Mouse (Mus musculus): Measurements from ENCODE around the gene Tmie. TPM values are rescaled to one million over a fixed set of nuclear protein-coding genes. Genes with fewer than 3 reads are reported as not detected.

The Tmie gene
- polyA plus RNA-seq, 1 experiment from 2014 or later = 1.1 TPM

DNA sequence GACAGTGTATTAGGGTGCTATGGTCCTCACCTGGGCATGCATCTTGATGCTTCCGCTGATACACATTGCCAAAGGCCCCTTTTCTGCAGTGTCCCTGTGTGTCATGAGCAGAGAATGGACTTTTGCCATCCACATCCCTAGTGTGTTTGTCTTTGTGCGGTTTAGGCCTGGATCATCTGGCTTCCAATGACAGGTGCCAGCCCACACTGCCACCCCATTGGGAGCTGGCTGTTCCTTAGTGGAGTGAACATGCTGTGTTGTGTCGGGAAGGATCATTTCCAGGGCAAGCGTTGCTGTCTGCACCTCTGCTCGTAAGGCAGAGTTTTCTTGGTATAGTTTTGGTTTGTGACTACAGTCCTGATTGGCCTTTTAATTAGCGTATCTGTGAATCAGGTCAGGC lies 21.3 kb upstream of the Tmie start:
- H3K27me3 ChIP-seq (replicated peaks) = no peaks in the 10 kb centered on the region
- H3K36me3 ChIP-seq = no peaks in the 10 kb centered on the region
- no peak overlapping the region for H3K4me2 ChIP-seq (replicated peaks)
- ATAC-seq (ENCODE audit: low FRiP score, low read depth) = no peak
- H3K9ac ChIP-seq = no peak overlapping the region
- H3K4me1 ChIP-seq = no peaks in the 10 kb centered on the region
- 89% methylated on average over 6 of the region's 6 CpGs for WGBS
- no peaks in the 10 kb centered on the region for H3K9me3 ChIP-seq
- no peak overlapping the region for H3K4me3 ChIP-seq
- H3K27ac ChIP-seq = no peak overlapping the region

DNA sequence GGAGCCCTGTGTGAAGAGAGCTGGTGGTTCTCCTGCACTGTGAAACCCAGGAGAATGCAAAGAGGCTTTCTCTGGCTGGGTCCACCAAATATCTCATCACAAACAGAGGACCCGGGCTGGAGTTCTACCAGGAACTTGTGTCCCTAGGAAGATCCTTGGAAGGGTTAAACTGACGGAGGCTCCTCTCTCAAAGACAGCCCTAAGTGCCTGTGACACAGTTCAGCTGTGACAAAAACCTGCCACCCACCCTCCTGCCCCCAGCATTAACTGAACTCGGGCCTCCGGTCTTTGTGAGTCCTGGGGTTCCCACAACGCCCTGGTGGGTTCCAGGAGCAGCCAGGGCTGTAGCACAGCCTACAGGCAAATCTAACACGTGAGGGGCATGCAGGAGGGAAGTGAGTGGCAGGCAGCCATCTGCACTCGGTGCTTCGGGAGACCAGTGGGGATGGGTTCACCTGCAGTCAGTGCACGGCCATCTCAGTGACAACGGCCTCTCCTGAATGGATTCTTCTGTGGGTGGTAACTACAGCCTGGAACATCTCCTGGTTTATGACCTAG lies 19.6 kb upstream of the Tmie start:
- Histone ChIP-seq H3K27ac (no peak overlapping the region), H3K4me3 (no peak overlapping the region), H3K4me2 (replicated peaks) (no peak overlapping the region), H3K4me1 (peaks cover 7% of the 10 kb centered on the region; the same call in 1 of the 2 replicates), H3K9me3 (no peaks in the 10 kb centered on the region), H3K9ac (no peak overlapping the region), H3K27me3 (replicated peaks) (no peaks in the 10 kb centered on the region), H3K36me3 (no peaks in the 10 kb centered on the region)
- WGBS = 61% methylated on average over 10 of the region's 10 CpGs
- ATAC-seq (ENCODE audit: low FRiP score, low read depth) = no peak

DNA sequence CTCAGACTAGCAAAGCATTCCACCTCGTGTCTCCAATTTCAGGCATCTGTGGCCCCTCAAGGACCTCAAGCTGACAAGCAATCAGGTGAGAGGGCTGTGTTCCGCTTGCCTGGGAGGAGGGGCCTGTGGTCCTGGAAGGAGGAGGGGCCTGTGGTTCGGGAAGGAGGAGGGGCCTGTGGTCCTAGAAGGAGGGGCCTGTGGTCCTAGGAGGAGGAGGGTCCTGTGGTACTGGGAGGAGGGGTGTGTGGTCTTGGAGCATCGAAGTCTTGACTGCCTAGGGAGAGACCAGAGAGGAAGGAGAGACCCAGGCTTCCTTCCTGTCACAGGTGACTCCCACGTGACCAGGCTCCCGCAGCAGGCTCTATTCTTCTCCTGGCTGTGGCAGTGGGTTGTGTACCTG lies 16.7 kb upstream of the Tmie start:
- H3K27me3 ChIP-seq (replicated peaks) = no peaks in the 10 kb centered on the region
- WGBS = 7% methylated on average over 6 of the region's 6 CpGs
- no peak overlapping the region for H3K27ac ChIP-seq
- peak overlapping the region; percentile 39 for H3K4me2 ChIP-seq (replicated peaks)
- H3K4me3 ChIP-seq = no peak overlapping the region
- H3K9ac ChIP-seq = no peak overlapping the region
- no peaks in the 10 kb centered on the region for H3K36me3 ChIP-seq
- peaks cover 7% of the 10 kb centered on the region for H3K4me1 ChIP-seq
- ATAC-seq (ENCODE audit: low FRiP score, low read depth) = peak; percentile 49
- no peaks in the 10 kb centered on the region for H3K9me3 ChIP-seq

DNA sequence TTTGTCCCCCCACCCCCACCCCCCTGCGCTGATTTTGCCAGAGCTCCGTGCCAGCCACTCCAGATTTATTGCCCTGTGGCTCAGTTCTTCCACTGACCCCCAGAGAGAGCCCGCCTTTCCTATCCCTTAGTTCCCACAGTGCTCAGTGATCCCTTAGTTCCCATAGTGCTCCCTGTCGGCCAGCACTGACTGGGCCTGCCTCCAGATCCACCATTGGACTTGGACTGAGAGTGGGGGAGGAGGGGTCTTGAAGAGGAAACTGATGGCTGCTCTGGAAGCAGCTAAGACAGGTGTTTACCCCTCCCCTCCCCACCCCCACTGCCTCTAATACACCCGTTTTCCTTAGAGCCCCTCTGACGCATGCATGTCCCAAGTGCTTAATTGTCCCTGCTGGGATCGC lies 16.1 kb upstream of the Tmie start:
- no peak for ATAC-seq (ENCODE audit: low FRiP score, low read depth)
- Histone ChIP-seq H3K4me2 (replicated peaks) (peak overlapping the region; percentile 39; the same call in 1 of the 2 replicates), H3K4me1 (peaks cover 7% of the 10 kb centered on the region), H3K4me3 (no peak overlapping the region), H3K9me3 (no peaks in the 10 kb centered on the region), H3K27ac (no peak overlapping the region), H3K9ac (no peak overlapping the region), H3K27me3 (replicated peaks) (no peaks in the 10 kb centered on the region), H3K36me3 (no peaks in the 10 kb centered on the region)
- 8% methylated on average over 7 of the region's 7 CpGs for WGBS

DNA sequence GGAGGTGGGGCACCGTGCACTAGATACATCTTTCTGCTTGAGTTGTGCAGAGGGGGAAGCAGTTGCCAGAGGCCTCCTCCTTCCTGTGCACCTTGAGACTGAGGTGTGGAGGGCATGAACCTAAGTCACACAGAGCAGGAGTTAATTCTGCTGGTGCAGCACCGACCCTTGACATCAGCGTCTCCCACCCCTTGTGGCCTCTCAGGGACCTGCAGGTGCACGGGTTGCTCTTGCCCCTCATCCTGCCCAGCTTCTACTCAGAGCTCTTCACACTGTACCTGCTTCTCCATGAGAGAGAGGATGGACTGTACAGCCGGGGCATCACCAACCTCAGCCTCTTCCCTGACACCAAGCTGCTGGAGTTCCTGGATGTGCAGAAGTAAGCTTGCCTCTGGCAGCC lies 15.6 kb upstream of the Tmie start:
- Histone ChIP-seq H3K4me2 (replicated peaks) (peak overlapping the region; percentile 39; the same call in 1 of the 2 replicates), H3K9me3 (no peaks in the 10 kb centered on the region), H3K36me3 (no peaks in the 10 kb centered on the region), H3K27ac (no peak overlapping the region), H3K9ac (no peak overlapping the region), H3K4me3 (no peak overlapping the region), H3K27me3 (replicated peaks) (no peaks in the 10 kb centered on the region), H3K4me1 (peaks cover 7% of the 10 kb centered on the region)
- 56% methylated on average over 5 of the region's 5 CpGs for WGBS
- no peak for ATAC-seq (ENCODE audit: low FRiP score, low read depth)

DNA sequence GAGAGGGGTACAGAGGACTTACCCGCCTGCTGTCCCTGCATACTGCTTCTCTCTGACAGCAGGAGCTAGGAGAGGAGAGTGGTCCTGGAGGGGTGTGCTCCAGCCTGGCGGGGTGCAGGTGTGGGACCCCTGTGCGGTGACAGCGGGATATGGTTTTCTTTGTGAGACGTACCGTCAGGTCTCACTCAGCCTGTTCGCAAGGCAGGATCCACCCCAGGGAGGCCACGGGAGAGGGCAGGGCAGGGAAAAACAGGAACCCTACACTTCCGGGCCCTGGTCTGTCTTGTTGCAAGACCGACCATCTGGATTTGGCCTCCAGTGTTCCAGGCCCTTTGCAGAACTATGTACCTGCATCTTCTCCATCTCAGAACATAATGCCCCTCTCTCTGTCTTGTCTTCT lies 13.5 kb upstream of the Tmie start:
- Histone ChIP-seq H3K4me2 (replicated peaks) (no peak overlapping the region), H3K27me3 (replicated peaks) (no peaks in the 10 kb centered on the region), H3K36me3 (no peaks in the 10 kb centered on the region), H3K9ac (no peak overlapping the region), H3K4me1 (peaks cover 7% of the 10 kb centered on the region), H3K4me3 (no peak overlapping the region), H3K27ac (no peak overlapping the region), H3K9me3 (no peaks in the 10 kb centered on the region)
- ATAC-seq (ENCODE audit: low FRiP score, low read depth) = no peak
- WGBS = 72% methylated on average over 10 of the region's 10 CpGs

DNA sequence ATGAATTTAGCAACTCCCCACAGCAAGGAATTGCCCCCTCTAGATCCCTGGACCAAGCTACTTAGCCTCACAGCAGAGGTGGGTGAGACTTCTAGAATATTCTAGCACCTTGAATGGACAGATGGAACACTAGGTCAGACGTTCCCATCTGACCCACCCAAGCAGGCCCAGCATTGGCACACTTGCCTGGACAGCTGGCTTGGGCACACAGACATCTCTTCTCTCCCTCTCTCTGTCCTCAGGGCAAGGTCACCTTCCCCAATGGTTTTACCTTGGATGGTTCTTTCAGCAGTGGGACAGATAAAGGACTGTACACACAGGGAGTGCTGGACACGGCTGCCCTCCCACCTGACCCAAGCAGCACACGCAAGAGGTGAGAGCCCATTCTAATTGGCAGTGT lies 12.6 kb upstream of the Tmie start:
- no peak overlapping the region for H3K9ac ChIP-seq
- H3K4me1 ChIP-seq = peaks cover 7% of the 10 kb centered on the region
- no peaks in the 10 kb centered on the region for H3K9me3 ChIP-seq
- 86% methylated on average over 3 of the region's 3 CpGs for WGBS
- no peak overlapping the region for H3K4me2 ChIP-seq (replicated peaks)
- H3K36me3 ChIP-seq = no peaks in the 10 kb centered on the region
- ATAC-seq (ENCODE audit: low FRiP score, low read depth) = no peak
- no peak overlapping the region for H3K4me3 ChIP-seq
- no peaks in the 10 kb centered on the region for H3K27me3 ChIP-seq (replicated peaks)
- no peak overlapping the region for H3K27ac ChIP-seq

DNA sequence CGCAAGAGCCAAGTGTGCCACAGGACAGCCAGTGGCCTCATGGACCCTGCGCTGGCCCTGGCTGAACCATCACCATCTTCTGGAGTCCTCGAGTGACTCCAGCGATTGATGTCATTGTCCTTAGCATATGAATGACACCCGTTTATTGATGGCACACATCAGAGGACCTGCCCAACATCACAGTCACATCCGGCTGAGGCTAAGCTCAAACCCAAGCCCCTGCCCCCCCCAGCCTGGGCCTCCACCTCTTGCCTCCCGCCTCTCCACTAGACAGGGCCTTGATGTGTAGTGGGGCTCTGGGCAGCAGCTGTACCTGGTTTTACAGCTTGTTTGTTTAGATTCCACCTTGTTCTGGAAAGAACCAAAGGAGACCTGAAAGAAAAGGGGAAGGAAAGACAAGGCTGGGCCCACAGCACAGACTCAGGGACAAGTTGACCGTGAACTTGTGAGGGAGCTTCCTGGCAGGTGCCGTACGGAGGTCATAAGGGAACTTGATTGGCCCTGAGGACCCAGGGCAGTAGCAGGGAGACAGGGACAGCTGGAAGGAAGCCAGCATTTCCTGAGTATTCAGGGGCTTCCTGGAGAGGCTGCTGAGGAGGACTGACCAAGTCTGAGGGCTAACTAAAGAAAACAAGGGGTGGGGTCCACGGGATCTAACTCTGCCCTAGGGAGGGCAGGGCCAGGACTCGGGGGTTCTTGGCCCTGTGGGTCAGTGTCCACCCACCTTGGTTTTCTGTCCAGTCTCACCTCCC lies 11.3 kb upstream of the Tmie start:
- no peak for ATAC-seq (ENCODE audit: low FRiP score, low read depth)
- Histone ChIP-seq H3K27me3 (replicated peaks) (no peaks in the 10 kb centered on the region), H3K27ac (no peak overlapping the region), H3K4me1 (peaks cover 7% of the 10 kb centered on the region), H3K36me3 (no peaks in the 10 kb centered on the region), H3K4me2 (replicated peaks) (no peak overlapping the region), H3K9ac (no peak overlapping the region), H3K4me3 (no peak overlapping the region), H3K9me3 (no peaks in the 10 kb centered on the region)
- WGBS = 78% methylated on average over 12 of the region's 12 CpGs

DNA sequence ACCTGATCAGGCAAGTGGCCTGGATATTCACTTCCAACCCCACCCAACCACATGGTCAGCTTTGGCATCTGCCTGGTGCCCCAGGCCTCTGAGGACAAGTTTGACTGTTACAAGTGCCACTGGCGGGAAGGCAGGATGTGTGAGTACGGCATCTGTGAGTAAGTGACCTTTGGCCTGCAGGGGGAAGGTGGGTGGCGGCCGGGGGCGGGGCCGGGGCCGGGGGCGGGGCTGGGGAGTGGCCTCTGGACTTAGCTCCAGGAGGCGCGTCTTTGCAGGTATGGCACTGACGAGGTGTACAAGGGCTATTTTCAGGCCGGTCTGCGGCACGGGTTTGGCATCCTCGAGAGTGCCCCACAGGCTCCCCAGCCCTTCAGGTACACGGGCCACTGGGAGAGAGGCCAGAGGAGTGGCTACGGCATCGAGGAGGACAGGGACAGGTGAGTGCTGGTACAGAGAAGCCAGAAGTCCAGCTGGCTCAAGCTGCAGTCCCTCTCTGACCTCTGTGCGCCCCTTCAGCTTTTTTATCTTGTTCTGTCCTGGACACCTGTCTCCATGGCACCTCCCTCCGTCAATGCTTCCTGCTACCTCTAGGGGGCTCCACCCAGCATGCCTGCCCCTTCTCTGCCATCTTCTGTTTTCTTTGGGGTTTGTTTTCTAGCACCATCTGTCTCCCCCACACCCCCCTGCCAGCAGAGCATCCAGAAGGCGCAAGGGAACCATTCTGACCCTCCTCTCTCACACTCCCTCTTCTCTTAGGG lies 10.3 kb upstream of the Tmie start:
- 17% methylated on average over 21 of the region's 21 CpGs for WGBS
- Histone ChIP-seq H3K4me3 (no peak overlapping the region), H3K4me2 (replicated peaks) (no peak overlapping the region), H3K27me3 (replicated peaks) (no peaks in the 10 kb centered on the region; the same call in 1 of the 2 replicates), H3K27ac (no peak overlapping the region), H3K9ac (no peak overlapping the region), H3K9me3 (no peaks in the 10 kb centered on the region), H3K4me1 (no peaks in the 10 kb centered on the region; the same call in 1 of the 2 replicates), H3K36me3 (no peaks in the 10 kb centered on the region)
- ATAC-seq (ENCODE audit: low FRiP score, low read depth) = no peak

DNA sequence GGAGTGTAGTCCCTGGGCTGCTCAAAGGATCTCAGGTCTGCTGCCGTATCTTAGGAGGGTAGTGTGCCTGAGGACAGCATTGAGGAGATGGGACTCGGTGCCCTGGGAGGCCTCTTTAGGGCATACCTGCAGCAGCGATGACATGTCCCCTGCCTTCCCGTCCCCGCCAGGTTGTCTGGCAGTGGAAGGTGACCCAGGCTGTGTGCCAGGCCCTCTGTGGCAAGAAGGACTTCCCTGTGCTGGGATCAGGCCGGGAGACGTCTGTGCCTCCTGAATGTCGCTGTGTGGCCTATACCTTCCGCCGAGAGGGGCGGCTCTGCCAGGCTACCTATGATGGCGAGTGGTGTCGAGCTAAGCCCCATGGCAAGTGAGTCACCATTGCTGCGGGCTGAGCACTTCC lies 9.0 kb upstream of the Tmie start:
- no peak for ATAC-seq (ENCODE audit: low FRiP score, low read depth)
- no peaks in the 10 kb centered on the region for H3K36me3 ChIP-seq
- H3K27ac ChIP-seq = no peak overlapping the region

DNA sequence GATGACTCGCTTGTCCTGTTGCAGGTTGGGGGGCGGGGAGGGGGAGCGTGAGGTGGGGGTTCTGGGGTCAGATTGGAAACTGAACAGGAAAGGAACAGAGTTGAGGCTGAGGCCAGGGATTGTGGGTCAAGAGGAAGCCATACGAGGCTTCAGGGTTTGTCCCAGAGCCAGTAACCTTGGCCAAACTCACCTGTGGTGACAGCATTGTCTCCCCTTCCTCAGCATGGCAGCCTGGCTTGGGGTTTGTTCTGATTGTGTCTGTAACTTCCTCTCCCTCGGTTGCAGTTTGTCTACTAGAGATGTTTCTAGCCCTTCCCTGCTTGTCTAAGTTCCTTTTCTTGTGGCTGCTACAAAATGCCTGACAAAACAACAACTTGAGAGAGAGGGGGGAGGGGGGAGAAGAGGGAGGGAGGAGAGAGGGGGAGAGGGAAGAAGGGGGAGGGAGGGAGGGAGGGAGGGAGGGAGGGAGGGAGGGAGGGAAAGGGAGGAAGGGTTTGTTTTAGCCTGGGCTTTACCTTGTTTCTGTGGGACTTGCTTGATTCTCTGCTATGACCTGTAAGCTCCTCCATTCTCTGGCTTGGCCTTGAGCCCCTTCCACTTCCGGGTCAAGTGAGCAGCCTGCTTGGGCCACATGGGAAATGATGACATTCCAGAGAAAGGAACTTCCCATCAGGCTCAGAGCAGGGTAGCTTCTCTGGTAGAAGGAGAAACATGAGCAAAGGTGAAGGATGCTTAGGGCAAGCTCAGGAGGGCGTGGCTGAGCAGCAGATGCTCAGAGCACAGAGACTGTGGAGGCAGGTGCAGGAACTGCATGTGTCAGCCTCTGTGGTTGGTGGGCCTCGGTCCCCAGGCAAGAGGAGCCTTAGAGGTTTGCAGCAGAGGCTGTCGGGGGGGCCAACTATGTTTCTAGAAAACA lies 7.7 kb upstream of the Tmie start:
- Histone ChIP-seq H3K4me1 (no peaks in the 10 kb centered on the region; the same call in 1 of the 2 replicates), H3K4me3 (no peak overlapping the region), H3K4me2 (replicated peaks) (no peak overlapping the region), H3K9ac (no peak overlapping the region), H3K27me3 (replicated peaks) (peaks cover under 1% of the 10 kb centered on the region; the same call in 1 of the 2 replicates), H3K27ac (no peak overlapping the region), H3K9me3 (no peaks in the 10 kb centered on the region), H3K36me3 (no peaks in the 10 kb centered on the region)
- 64% methylated on average over 9 of the region's 9 CpGs for WGBS
- ATAC-seq (ENCODE audit: low FRiP score, low read depth) = no peak

More for the DNA sequence above, 9.0 kb upstream of the Tmie start:
- H3K9ac ChIP-seq = no peak overlapping the region
- H3K4me3 ChIP-seq = no peak overlapping the region
- H3K4me1 ChIP-seq = no peaks in the 10 kb centered on the region; the same call in 1 of the 2 replicates
- 91% methylated on average over 14 of the region's 14 CpGs for WGBS
- no peak overlapping the region for H3K4me2 ChIP-seq (replicated peaks)
- H3K9me3 ChIP-seq = no peaks in the 10 kb centered on the region
- no peaks in the 10 kb centered on the region; the same call in 1 of the 2 replicates for H3K27me3 ChIP-seq (replicated peaks)

Measured in neural tube, embryonic 12.5 days (tissue).